Mouse (Mus musculus) brown adipose tissue, adult 24 weeks (tissue): ENCODE measurements around the gene Wdr5b. TPM values are rescaled to one million over a fixed set of nuclear protein-coding genes. Genes with fewer than 3 reads are reported as not detected.

Experiments used
- H3K27ac ChIP-seq: fragments of 200-500 bp; replicated peaks from 2 replicates; pipeline ENCODE4 v1.5.1; 2012; ENCODE audit warnings: low read depth, mild to moderate bottlenecking, low read length
- H3K4me1 ChIP-seq: fragments of 200-500 bp; 2 replicates; pipeline ENCODE4 v1.6.1; 2012; ENCODE audit warnings: low read length, mixed read lengths; ENCODE audit not compliant: control insufficient read depth, insufficient read depth, insufficient read length
- H3K4me3 ChIP-seq: fragments of 200-500 bp; 2 replicates; pipeline ENCODE4 v1.5.1; 2012; ENCODE audit warnings: low read depth, mild to moderate bottlenecking, low read length, moderate library complexity; ENCODE audit not compliant: insufficient read depth
- polyA plus RNA-seq: library from polyadenylated mRNA; stranded (reverse); fragments of >200 nt; gene quantifications from 2 replicates; pipeline ENCODE4 v1.2.4, GENCODE M21; 2012; ENCODE audit not compliant: missing spikeins, insufficient read depth, insufficient read length

Wdr5b gene
- polyA plus RNA-seq, 1 experiment, result 3.3 TPM

DNA sequence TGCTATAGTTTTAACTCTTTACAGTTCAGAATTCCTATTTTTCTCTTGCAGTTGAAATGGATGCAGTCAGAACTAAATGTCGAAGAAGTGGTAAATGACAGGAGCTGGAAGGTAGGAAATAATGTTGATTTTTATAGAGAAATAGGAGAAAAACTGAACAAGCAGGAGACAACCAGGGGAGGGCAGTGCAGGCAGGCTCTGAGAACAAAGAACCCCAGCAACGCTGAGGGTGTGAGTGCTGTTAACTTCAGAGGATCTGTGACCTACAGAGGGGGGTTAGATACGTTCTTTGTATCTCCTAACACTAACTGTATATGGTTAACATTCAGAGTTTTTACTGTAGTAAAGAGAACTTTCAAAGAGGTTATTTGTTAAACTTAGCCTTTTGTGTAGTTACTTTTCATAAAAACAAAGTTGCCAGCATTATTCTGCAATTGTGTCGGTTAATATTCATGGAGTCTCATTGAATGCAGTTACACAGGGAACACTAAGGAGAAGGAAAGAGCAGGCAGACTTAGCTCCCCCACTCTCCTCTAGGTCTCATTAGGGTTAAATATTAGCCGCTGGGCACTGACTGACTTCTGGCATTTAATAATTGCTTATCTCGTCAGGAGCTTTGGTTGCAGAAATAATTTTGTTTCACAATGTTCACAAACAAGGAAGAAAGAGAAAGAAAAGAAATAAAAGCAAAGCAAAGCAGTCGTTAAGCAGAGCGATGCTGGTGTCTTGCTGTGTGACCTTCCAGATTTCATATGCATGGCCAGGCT lies 49.0 kb downstream of the Wdr5b start:
- H3K4me3 ChIP-seq, result no peak overlapping the region
- H3K4me1 ChIP-seq, result no peaks in the 10 kb centered on the region
- no peak overlapping the region for H3K27ac ChIP-seq

DNA sequence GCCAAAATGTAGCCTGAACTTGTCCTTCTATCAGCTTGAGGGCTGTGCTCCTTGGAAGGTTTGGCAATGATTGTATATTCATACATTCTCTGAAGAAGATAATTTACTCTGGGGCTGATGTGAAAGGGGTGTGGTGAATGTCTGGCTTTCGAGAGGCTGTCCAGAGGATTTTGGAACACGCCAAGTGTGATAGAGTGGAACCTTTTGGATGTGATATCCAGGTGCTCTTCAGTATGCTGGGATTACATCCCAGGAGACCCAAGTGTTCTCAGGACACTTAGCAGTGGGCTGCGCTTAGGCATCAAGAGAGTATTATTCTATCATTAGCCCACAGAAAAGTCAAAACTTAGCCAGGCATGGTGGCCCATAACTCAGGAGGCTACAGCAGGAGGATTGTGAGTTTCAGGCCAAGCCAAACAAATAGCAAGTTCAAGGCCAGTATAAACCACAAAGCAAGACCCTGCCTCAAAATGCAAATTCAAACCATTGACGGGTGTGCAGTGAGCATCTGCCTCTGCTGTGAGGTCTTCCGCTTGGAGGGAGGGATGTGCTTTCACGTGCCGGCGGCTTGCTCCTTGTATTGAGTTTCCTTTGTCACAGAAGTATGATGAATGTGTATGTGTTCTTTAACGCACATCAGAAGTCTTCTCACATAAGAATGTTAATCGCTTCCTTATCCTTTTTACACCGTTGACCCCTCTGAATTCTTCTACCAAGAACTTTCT lies 50.0 kb downstream of the Wdr5b start:
- no peaks in the 10 kb centered on the region for H3K4me1 ChIP-seq
- no peak overlapping the region for H3K4me3 ChIP-seq
- no peak overlapping the region for H3K27ac ChIP-seq

Other genes with a start within 250 kb of the Wdr5b start
- gene Parp14, start 169.6 kb upstream of the Wdr5b start, polyA plus RNA-seq, result 4.6 and 5.4 TPM in 2 replicates
- 11.6 and 15.7 TPM in 2 replicates for gene Parp9, start 102.7 kb upstream of the Wdr5b start, polyA plus RNA-seq
- 6.1 and 6.3 TPM in 2 replicates for gene Dtx3l, start 102.0 kb upstream of the Wdr5b start, polyA plus RNA-seq
- 20.4 and 28.2 TPM in 2 replicates for gene Kpna1, start 62.4 kb upstream of the Wdr5b start, polyA plus RNA-seq
- gene Fam162a, start 30.4 kb downstream of the Wdr5b start, polyA plus RNA-seq, result 372 and 403 TPM in 2 replicates
- gene Ccdc58, start 30.5 kb downstream of the Wdr5b start, polyA plus RNA-seq, result 79.2 and 93.0 TPM in 2 replicates
- gene Csta1, start 90.1 kb downstream of the Wdr5b start, polyA plus RNA-seq, result not detected in 2 replicates
- not detected in 2 replicates for gene Stfa2l1, start 115.6 kb downstream of the Wdr5b start, polyA plus RNA-seq
- not detected in 2 replicates for gene Gm5483, start 143.0 kb downstream of the Wdr5b start, polyA plus RNA-seq
- gene Gm5416, start 169.2 kb downstream of the Wdr5b start, polyA plus RNA-seq, result not detected in 2 replicates
- not detected in 2 replicates for gene 2010005H15Rik, start 180.3 kb downstream of the Wdr5b start, polyA plus RNA-seq
- gene Stfa1, start 235.8 kb downstream of the Wdr5b start, polyA plus RNA-seq, result not detected in 2 replicates